Mouse (Mus musculus) heart, postnatal 25 days (tissue): Measurements from ENCODE around the gene Ston2. TPM values are rescaled to one million over a fixed set of nuclear protein-coding genes. Genes with fewer than 3 reads are reported as not detected.

Source experiments
- DNase-seq: peaks from one replicate; pipeline ENCODE4 v3.0.0; 2022; ENCODE audit warnings: low spot score
- intact Hi-C: fragments of 180-260 bp; cut with DNase I; formaldehyde crosslinking; loops from one replicate; pipeline ENCODE4 v1.15.1; 2025
- total RNA-seq, 2 experiments: library from RNA; stranded (reverse); gene quantifications; 2 replicates each; pipeline ENCODE4 v1.2.3; 2021

Gene Ston2
- total RNA-seq, 2 experiments from 2014 or later, result 4.0 to 4.5 TPM

- no peak for DNase-seq
Measured at GRCm38 (mm10) chr12:91675937-91676336, 112.2 kb downstream of the Ston2 start.

GRCm38 (mm10) chr12:91673141-91673540 lies 115.0 kb downstream of the Ston2 start:
- DNase-seq, result no peak
- intact Hi-C loops, result no loop called here

More at GRCm38 (mm10) chr12:91675937-91676336, 112.2 kb downstream of the Ston2 start:
- intact Hi-C loops, result no loop called here

- intact Hi-C loops, result no loop called here
- DNase-seq, result no peak
Measured at GRCm38 (mm10) chr12:91672528-91672927, 115.7 kb downstream of the Ston2 start.

- intact Hi-C loops, result no loop called here
- DNase-seq, result no peak
Measured at GRCm38 (mm10) chr12:91668529-91669245, 119.5 kb downstream of the Ston2 start.

GRCm38 (mm10) chr12:91667741-91668140 lies 120.4 kb downstream of the Ston2 start:
- DNase-seq, result no peak
- intact Hi-C loops, result no loop called here

GRCm38 (mm10) chr12:91666607-91667006 lies 121.6 kb downstream of the Ston2 start:
- intact Hi-C loops, result no loop called here
- DNase-seq, result no peak

- intact Hi-C loops, result no loop called here
- DNase-seq, result no peak
Measured at GRCm38 (mm10) chr12:91665431-91665830, 122.8 kb downstream of the Ston2 start.

- no peak for DNase-seq
- intact Hi-C loops, result no loop called here
Measured at GRCm38 (mm10) chr12:91663260-91663659, 124.9 kb downstream of the Ston2 start.

GRCm38 (mm10) chr12:91662844-91663243 lies 125.3 kb downstream of the Ston2 start:
- DNase-seq, result no peak
- intact Hi-C loops, result no loop called here

GRCm38 (mm10) chr12:91660640-91661417 lies 127.4 kb downstream of the Ston2 start:
- no peak for DNase-seq
- intact Hi-C loops, result no loop called here

- intact Hi-C loops, result no loop called here
- DNase-seq, result no peak
Measured at GRCm38 (mm10) chr12:91654399-91655122, 133.6 kb downstream of the Ston2 start.

GRCm38 (mm10) chr12:91648426-91648825 lies 139.8 kb downstream of the Ston2 start:
- intact Hi-C loops, result no loop called here
- DNase-seq, result no peak

GRCm38 (mm10) chr12:91645361-91646123 lies 142.6 kb downstream of the Ston2 start:
- DNase-seq, result no peak
- intact Hi-C loops, result no loop called here

- intact Hi-C loops, result no loop called here
- no peak for DNase-seq
Measured at GRCm38 (mm10) chr12:91643221-91643620, 145.0 kb downstream of the Ston2 start.

- intact Hi-C loops, result no loop called here
- no peak for DNase-seq
Measured at GRCm38 (mm10) chr12:91642426-91643093, 145.6 kb downstream of the Ston2 start.

- no peak for DNase-seq
- intact Hi-C loops, result loop anchor here (1.0 kb wide), 1 partner anchor 149 kb away; no protein-coding TSS in a partner anchor
Measured at GRCm38 (mm10) chr12:91641631-91642141, 146.5 kb downstream of the Ston2 start.

GRCm38 (mm10) chr12:91641133-91641532 lies 147.1 kb downstream of the Ston2 start:
- intact Hi-C loops, result loop anchor here (1.0 kb wide), 1 partner anchor 149 kb away; no protein-coding TSS in a partner anchor
- no peak for DNase-seq

- intact Hi-C loops, result loop anchor here (1.0 kb wide), 1 partner anchor 150 kb away; no protein-coding TSS in a partner anchor
- no peak for DNase-seq
Measured at GRCm38 (mm10) chr12:91640712-91641111, 147.5 kb downstream of the Ston2 start.

- no peak for DNase-seq
- intact Hi-C loops, result no loop called here
Measured at GRCm38 (mm10) chr12:91638351-91638750, 149.8 kb downstream of the Ston2 start.
